Mouse (Mus musculus): ENCODE measurements around the gene Cacna2d3. TPM values are rescaled to one million over a fixed set of nuclear protein-coding genes. Genes with fewer than 3 reads are reported as not detected.

The Cacna2d3 gene
- polyA plus RNA-seq, 1 experiment from 2014 or later: 1.3 TPM

GRCm38 (mm10) chr14:29530516-29530915 is 191.1 kb downstream of the Cacna2d3 start:
- 73% methylated on average over 3 of the region's 3 CpGs for WGBS
- H3K4me2 ChIP-seq (ENCODE audit: low read length): no peak overlapping the region

DNA sequence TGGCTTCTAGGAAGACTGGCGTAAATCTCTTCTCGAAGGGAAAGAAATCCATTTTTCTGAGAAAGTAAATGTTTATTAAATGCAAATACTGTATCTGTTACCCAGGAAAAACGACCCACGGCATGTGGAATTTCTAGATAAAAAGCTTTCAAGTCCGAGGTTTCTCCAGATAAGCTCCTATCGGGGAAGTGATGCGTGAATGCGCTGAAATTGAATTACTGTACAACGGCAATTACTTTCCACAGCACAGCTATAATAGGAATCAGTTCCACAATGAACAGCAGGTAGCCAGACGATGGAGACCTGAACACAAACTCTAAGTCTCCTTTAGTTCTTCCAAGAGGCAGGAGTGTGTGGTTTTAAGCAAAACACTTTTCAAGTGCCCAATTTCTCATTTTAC is 193.0 kb downstream of the Cacna2d3 start:
- Histone ChIP-seq H3K4me2 (ENCODE audit: low read length) (no peak overlapping the region), H3K27me3 (ENCODE audit: control insufficient read depth, insufficient read depth, low read length) (no peaks in the 10 kb centered on the region), H3K9ac (ENCODE audit: low read length) (no peak overlapping the region), H3K9me3 (ENCODE audit: control insufficient read depth, low read length) (no peaks in the 10 kb centered on the region), H3K36me3 (ENCODE audit: control insufficient read depth, insufficient read depth, low read length) (no peaks in the 10 kb centered on the region), H3K27ac (replicated peaks in 1 of 2; ENCODE audit: control insufficient read depth in 1 of 2, insufficient read depth in 1 of 2, low read depth in 2 of 2, low read length in 2 of 2) (no peak overlapping the region), H3K4me1 (ENCODE audit: control insufficient read depth in 2 of 2, insufficient read depth in 2 of 2, low read length in 2 of 2) (no peaks in the 10 kb centered on the region), H3K4me3 (ENCODE audit: control insufficient read depth in 1 of 2, insufficient read depth in 1 of 2, low read depth in 1 of 2, low read length in 2 of 2) (no peak overlapping the region)
- ATAC-seq (ENCODE audit: insufficient number of reproducible peaks, insufficient read depth, low FRiP score, low read depth): no peak
- 40% methylated on average over 10 of the region's 10 CpGs for WGBS

More at GRCm38 (mm10) chr14:29530516-29530915, 191.1 kb downstream of the Cacna2d3 start:
- ATAC-seq (ENCODE audit: insufficient number of reproducible peaks, insufficient read depth, low FRiP score, low read depth): no peak
- Histone ChIP-seq H3K9me3 (ENCODE audit: control insufficient read depth, low read length) (no peaks in the 10 kb centered on the region), H3K4me1 (ENCODE audit: control insufficient read depth in 2 of 2, insufficient read depth in 2 of 2, low read length in 2 of 2) (no peaks in the 10 kb centered on the region), H3K27ac (replicated peaks in 1 of 2; ENCODE audit: control insufficient read depth in 1 of 2, insufficient read depth in 1 of 2, low read depth in 2 of 2, low read length in 2 of 2) (no peak overlapping the region), H3K27me3 (ENCODE audit: control insufficient read depth, insufficient read depth, low read length) (no peaks in the 10 kb centered on the region), H3K9ac (ENCODE audit: low read length) (no peak overlapping the region), H3K4me3 (ENCODE audit: control insufficient read depth in 1 of 2, insufficient read depth in 1 of 2, low read depth in 1 of 2, low read length in 2 of 2) (no peak overlapping the region), H3K36me3 (ENCODE audit: control insufficient read depth, insufficient read depth, low read length) (no peaks in the 10 kb centered on the region)

- Histone ChIP-seq H3K4me1 (ENCODE audit: control insufficient read depth in 2 of 2, insufficient read depth in 2 of 2, low read length in 2 of 2) (no peaks in the 10 kb centered on the region), H3K36me3 (ENCODE audit: control insufficient read depth, insufficient read depth, low read length) (no peaks in the 10 kb centered on the region), H3K27ac (replicated peaks in 1 of 2; ENCODE audit: control insufficient read depth in 1 of 2, insufficient read depth in 1 of 2, low read depth in 2 of 2, low read length in 2 of 2) (no peak overlapping the region), H3K27me3 (ENCODE audit: control insufficient read depth, insufficient read depth, low read length) (no peaks in the 10 kb centered on the region), H3K9ac (ENCODE audit: low read length) (no peak overlapping the region), H3K4me2 (ENCODE audit: low read length) (no peak overlapping the region), H3K9me3 (ENCODE audit: control insufficient read depth, low read length) (no peaks in the 10 kb centered on the region), H3K4me3 (ENCODE audit: control insufficient read depth in 1 of 2, insufficient read depth in 1 of 2, low read depth in 1 of 2, low read length in 2 of 2) (no peak overlapping the region)
- no peak for ATAC-seq (ENCODE audit: insufficient number of reproducible peaks, insufficient read depth, low FRiP score, low read depth)
- 65% methylated on average over 7 of the region's 7 CpGs for WGBS
Observed at GRCm38 (mm10) chr14:29519751-29520669, 201.7 kb downstream of the Cacna2d3 start.

DNA sequence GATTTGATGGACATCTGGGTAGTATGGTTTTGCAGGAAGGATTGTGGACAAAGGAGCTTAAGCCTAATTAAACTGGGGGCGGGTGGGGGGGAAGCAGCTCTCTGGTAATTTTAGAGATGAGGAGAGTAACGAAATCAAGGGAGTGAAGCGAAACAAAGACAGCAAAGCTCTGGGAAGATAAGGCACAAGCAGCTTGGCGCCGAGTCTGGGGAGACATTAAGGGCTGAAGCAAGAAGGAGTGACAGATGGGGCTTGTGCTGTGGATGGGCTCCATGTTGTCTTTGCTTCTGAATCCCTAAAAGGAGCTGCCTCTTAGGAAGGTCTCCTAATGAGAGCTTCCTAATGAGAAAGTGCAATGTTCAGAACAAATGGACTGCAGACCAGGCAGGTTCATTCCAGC is 219.0 kb downstream of the Cacna2d3 start:
- Histone ChIP-seq H3K4me3 (ENCODE audit: control insufficient read depth in 1 of 2, insufficient read depth in 1 of 2, low read depth in 1 of 2, low read length in 2 of 2) (no peak overlapping the region), H3K27ac (replicated peaks in 1 of 2; ENCODE audit: control insufficient read depth in 1 of 2, insufficient read depth in 1 of 2, low read depth in 2 of 2, low read length in 2 of 2) (no peak overlapping the region), H3K9me3 (ENCODE audit: control insufficient read depth, low read length) (no peaks in the 10 kb centered on the region), H3K36me3 (ENCODE audit: control insufficient read depth, insufficient read depth, low read length) (no peaks in the 10 kb centered on the region), H3K27me3 (ENCODE audit: control insufficient read depth, insufficient read depth, low read length) (no peaks in the 10 kb centered on the region), H3K9ac (ENCODE audit: low read length) (no peak overlapping the region), H3K4me1 (ENCODE audit: control insufficient read depth in 2 of 2, insufficient read depth in 2 of 2, low read length in 2 of 2) (no peaks in the 10 kb centered on the region), H3K4me2 (ENCODE audit: low read length) (no peak overlapping the region)
- WGBS: 33% methylated on average over 5 of the region's 5 CpGs
- ATAC-seq (ENCODE audit: insufficient number of reproducible peaks, insufficient read depth, low FRiP score, low read depth): no peak

GRCm38 (mm10) chr14:29498546-29499290 is 222.9 kb downstream of the Cacna2d3 start:
- Histone ChIP-seq H3K4me1 (ENCODE audit: control insufficient read depth in 2 of 2, insufficient read depth in 2 of 2, low read length in 2 of 2) (no peaks in the 10 kb centered on the region), H3K27me3 (ENCODE audit: control insufficient read depth, insufficient read depth, low read length) (no peaks in the 10 kb centered on the region), H3K4me2 (ENCODE audit: low read length) (no peak overlapping the region), H3K36me3 (ENCODE audit: control insufficient read depth, insufficient read depth, low read length) (no peaks in the 10 kb centered on the region), H3K27ac (replicated peaks in 1 of 2; ENCODE audit: control insufficient read depth in 1 of 2, insufficient read depth in 1 of 2, low read depth in 2 of 2, low read length in 2 of 2) (no peak overlapping the region), H3K9me3 (ENCODE audit: control insufficient read depth, low read length) (no peaks in the 10 kb centered on the region), H3K4me3 (ENCODE audit: control insufficient read depth in 1 of 2, insufficient read depth in 1 of 2, low read depth in 1 of 2, low read length in 2 of 2) (no peak overlapping the region), H3K9ac (ENCODE audit: low read length) (no peak overlapping the region)
- ATAC-seq (ENCODE audit: insufficient number of reproducible peaks, insufficient read depth, low FRiP score, low read depth): no peak
- WGBS: 66% methylated on average over 8 of the region's 8 CpGs

DNA sequence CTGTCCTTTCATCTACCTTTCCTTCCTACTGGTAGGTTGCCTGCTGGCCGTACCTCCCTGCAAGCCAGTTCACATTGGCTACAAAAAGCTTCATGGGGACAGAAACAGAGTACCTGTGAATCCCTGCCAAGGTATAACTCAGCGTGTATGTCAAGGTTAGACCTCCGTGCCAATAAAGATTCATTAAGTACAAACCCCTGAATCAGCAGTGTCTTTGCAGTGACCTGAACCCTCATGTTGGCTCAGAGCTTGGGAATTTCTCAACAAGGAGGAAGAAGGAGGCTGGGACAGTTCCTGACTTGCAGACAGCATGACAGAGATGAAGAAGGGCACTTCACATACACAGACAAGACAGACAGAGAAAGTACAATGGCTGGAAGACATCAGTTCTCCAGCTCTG is 225.1 kb downstream of the Cacna2d3 start:
- Histone ChIP-seq H3K9ac (ENCODE audit: low read length) (no peak overlapping the region), H3K36me3 (ENCODE audit: control insufficient read depth, insufficient read depth, low read length) (no peaks in the 10 kb centered on the region), H3K4me1 (ENCODE audit: control insufficient read depth in 2 of 2, insufficient read depth in 2 of 2, low read length in 2 of 2) (no peaks in the 10 kb centered on the region), H3K27ac (replicated peaks in 1 of 2; ENCODE audit: control insufficient read depth in 1 of 2, insufficient read depth in 1 of 2, low read depth in 2 of 2, low read length in 2 of 2) (no peak overlapping the region), H3K9me3 (ENCODE audit: control insufficient read depth, low read length) (no peaks in the 10 kb centered on the region), H3K4me3 (ENCODE audit: control insufficient read depth in 1 of 2, insufficient read depth in 1 of 2, low read depth in 1 of 2, low read length in 2 of 2) (no peak overlapping the region), H3K4me2 (ENCODE audit: low read length) (no peak overlapping the region), H3K27me3 (ENCODE audit: control insufficient read depth, insufficient read depth, low read length) (no peaks in the 10 kb centered on the region)
- 82% methylated on average over 3 of the region's 3 CpGs for WGBS
- ATAC-seq (ENCODE audit: insufficient number of reproducible peaks, insufficient read depth, low FRiP score, low read depth): no peak

DNA sequence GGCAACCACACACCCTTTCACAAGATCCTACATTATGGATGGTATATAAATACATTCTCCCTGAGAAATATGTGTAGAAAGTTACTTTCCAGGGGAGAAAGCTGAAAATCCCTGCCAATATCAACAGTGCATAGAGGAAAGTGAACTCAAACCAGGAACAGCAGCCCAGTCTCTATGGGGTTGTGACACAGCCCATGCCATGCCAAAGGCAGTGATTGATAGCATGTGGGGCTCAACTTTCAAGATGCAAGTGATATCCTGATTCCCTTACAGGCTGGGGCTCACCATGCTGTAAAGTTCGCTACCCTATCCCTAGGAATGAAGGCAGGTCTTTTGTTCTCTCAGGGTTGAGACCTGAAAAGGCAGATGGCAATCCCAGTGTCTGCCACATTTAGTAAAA is 229.9 kb downstream of the Cacna2d3 start:
- H3K9ac ChIP-seq (ENCODE audit: low read length): no peak overlapping the region
- no peak overlapping the region for H3K4me3 ChIP-seq (ENCODE audit: control insufficient read depth in 1 of 2, insufficient read depth in 1 of 2, low read depth in 1 of 2, low read length in 2 of 2)
- H3K27ac ChIP-seq (replicated peaks in 1 of 2; ENCODE audit: control insufficient read depth in 1 of 2, insufficient read depth in 1 of 2, low read depth in 2 of 2, low read length in 2 of 2): no peak overlapping the region
- no peaks in the 10 kb centered on the region for H3K4me1 ChIP-seq (ENCODE audit: control insufficient read depth in 2 of 2, insufficient read depth in 2 of 2, low read length in 2 of 2)
- no peaks in the 10 kb centered on the region for H3K36me3 ChIP-seq (ENCODE audit: control insufficient read depth, insufficient read depth, low read length)
- H3K4me2 ChIP-seq (ENCODE audit: low read length): no peak overlapping the region
- ATAC-seq (ENCODE audit: insufficient number of reproducible peaks, insufficient read depth, low FRiP score, low read depth): no peak
- WGBS: 86% methylated on average over 1 of the region's 1 CpGs
- no peaks in the 10 kb centered on the region for H3K27me3 ChIP-seq (ENCODE audit: control insufficient read depth, insufficient read depth, low read length)
- H3K9me3 ChIP-seq (ENCODE audit: control insufficient read depth, low read length): no peaks in the 10 kb centered on the region
